ENCODE assay signal across 14 mouse cellular contexts in the genomic region with DNA sequence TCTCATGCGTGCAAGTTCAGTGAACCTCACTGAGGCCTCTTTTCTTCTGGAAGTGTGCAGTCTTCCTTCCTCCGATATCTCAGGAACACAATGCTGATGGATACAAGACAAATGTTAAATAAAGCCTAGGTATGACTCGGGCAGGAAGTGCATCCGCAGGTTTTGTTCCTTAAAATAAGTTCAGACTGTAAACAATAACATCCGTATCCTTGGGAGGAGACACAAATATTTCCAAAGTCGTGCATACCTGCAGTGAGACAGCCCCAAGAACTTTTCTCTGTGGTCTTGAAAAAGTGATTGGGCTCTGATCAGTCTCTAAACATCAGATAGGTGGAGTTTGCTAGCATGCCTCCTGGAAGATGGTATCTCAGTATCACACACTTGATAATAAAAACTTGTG.
"Had no signal": no experiment of that assay in that cellular context is flagged by ENCODE, and none has a peak within 500 bp of the region (broad histone marks: within the 10 kb centered on the region; RNA-seq: fewer than 3 reads in every experiment).

No protein-coding gene starts in this region.

- H3K9ac ChIP-seq: liver, embryonic 13.5 days; liver, postnatal 0 days; lung, embryonic 15.5 days; midbrain, embryonic 13.5 days; neural tube, embryonic 15.5 days had no signal

- H3K4me2 ChIP-seq: liver, embryonic 13.5 days; lung, embryonic 15.5 days; midbrain, embryonic 13.5 days; neural tube, embryonic 15.5 days had no signal

- H3K4me3 ChIP-seq: left cerebral cortex, adult 2 months; limb, embryonic 10.5 days; liver, embryonic 13.5 days; lung, embryonic 15.5 days; midbrain, embryonic 13.5 days; myocyte; neural tube, embryonic 15.5 days had no signal

- DNase-seq: kidney, postnatal 10 days; kidney, postnatal 4 days; liver, embryonic 13.5 days; liver, postnatal 0 days; right cerebral cortex, adult 18-20 months; right cerebral cortex, postnatal 25 days; thymus, adult 18-20 months; thymus, postnatal 14 days had no signal

- H3K36me3 ChIP-seq: liver, embryonic 13.5 days; neural tube, embryonic 15.5 days had no signal

- ATAC-seq: liver, postnatal 0 days; midbrain, embryonic 13.5 days had no signal

- H3K27me3 ChIP-seq: liver, embryonic 13.5 days; lung, embryonic 15.5 days; midbrain, embryonic 13.5 days; neural tube, embryonic 15.5 days had no signal

- H3K27ac ChIP-seq: left cerebral cortex, adult 2 months; limb, embryonic 10.5 days; liver, embryonic 13.5 days; lung, embryonic 15.5 days; midbrain, embryonic 13.5 days; neural tube, embryonic 15.5 days had no signal

- H3K9me3 ChIP-seq: limb, embryonic 10.5 days; liver, embryonic 13.5 days; lung, embryonic 15.5 days; midbrain, embryonic 13.5 days; neural tube, embryonic 15.5 days had no signal

- H3K4me1 ChIP-seq: liver, embryonic 13.5 days had no signal
